Mouse (Mus musculus) C2C12 (cell line): ENCODE data around the gene Taf6.

Experiments used
- CTCF ChIP-seq: IDR thresholded peaks from one replicate; pipeline ENCODE4 v1.5.1; 2011; ENCODE audit not compliant: control insufficient read depth, insufficient read depth, insufficient read length
- FOSL1 ChIP-seq: IDR thresholded peaks from one replicate; pipeline ENCODE4 v1.8.0; 2011; ENCODE audit warnings: mild to moderate bottlenecking, low read length; ENCODE audit not compliant: poor library complexity, insufficient read depth, severe bottlenecking

DNA sequence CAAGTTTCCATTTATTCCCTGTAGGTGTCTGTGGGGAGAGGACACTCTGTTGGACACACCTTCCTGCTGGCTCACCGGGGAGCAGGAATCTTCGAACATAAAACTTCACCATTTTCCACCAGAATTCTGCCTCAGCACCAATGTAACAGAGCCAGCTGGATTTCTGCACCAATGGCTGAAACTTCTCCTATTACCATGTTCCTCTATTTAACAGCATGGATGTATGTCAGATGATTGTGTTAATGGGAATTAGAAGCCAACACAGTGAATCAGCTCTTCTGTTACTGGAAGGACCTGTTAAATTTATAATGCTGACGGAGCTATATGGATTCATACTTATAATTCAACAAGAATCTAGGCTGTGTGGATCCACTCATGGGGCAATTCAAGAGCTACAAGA is 42.3 kb upstream of the Taf6 start:
- TF ChIP-seq CTCF (no peak), FOSL1 (no peak)
